Mouse (Mus musculus) bone marrow macrophage, adult 2 months (primary cell): ENCODE measurements at regions not wholly inside any gene's neighbourhood (a gene's known extent, or its start where the extent isn't known, plus 50 kb on each side); places are given as distances from the start of the nearest gene placed in this dataset.

Experiments
- CTCF ChIP-seq: IDR thresholded peaks from 2 replicates; pipeline ENCODE4 v1.5.1; 2012; ENCODE audit warnings: low read depth, mild to moderate bottlenecking, low read length, moderate library complexity
- POLR2A ChIP-seq: IDR thresholded peaks from 2 replicates; pipeline ENCODE4 v1.6.1; 2012; ENCODE audit warnings: mild to moderate bottlenecking, low read depth, low read length, borderline replicate concordance

DNA sequence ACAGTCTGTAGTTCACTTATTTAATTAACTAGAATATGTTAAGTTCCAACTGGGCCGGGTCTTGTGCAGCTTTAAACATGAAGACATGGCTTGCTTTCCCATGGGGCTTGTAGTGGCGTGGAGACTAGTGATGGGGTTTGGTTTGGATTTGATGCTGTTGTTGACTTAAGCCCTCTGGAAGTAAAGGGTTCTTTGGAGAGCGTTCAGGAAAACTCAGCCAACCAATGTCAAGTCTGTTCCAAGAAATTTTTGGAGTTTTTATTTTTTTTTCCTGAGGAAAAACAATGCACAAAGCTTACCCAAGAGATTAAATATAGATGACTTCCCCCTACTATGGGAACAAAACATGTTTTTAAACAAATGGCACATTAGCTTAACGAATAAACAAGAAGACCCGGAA, 67.3 kb upstream of the Galnt15 start:
- TF ChIP-seq CTCF (no peak), POLR2A (no peak)
